Mouse (Mus musculus) layer of hippocampus, postnatal 10 days (tissue): ENCODE data around the gene Gm12355. TPM values are rescaled to one million over a fixed set of nuclear protein-coding genes. Genes with fewer than 3 reads are reported as not detected.
"Not testable (repeated sequence)": the region's sequence is repeated elsewhere in the genome, so short reads cannot be mapped to it uniquely, and the experiment has no call there.

ENCODE experiments used
- DNase-seq, 2 experiments: peaks; one replicate each; pipeline ENCODE4 v3.0.0; 2021; ENCODE audit warnings: low spot score in 2 of 2
- long read RNA-seq: library from polyadenylated mRNA; stranded (forward); transcript quantifications from one replicate; pipeline ENCODE4 v2.0.0, GENCODE M21; 2023
- total RNA-seq, 2 experiments: library from RNA; stranded (reverse); gene quantifications; 2 replicates each; pipeline ENCODE4 v1.2.3; 2021

Gene Gm12355
- total RNA-seq = 10 to 100 TPM; 14.1 to 17.2 TPM
- long read RNA-seq = 0 reads

GRCm38 (mm10) chr11:98625611-98626410 is at the start of gene Gm12355, which contains the start of gene Gsdma3:
Gene Gm12355, minus strand, starts transcription at chr11:98625661.
Gene Gsdma3, plus strand, starts transcription at chr11:98626360.
- DNase-seq = no peak

GRCm38 (mm10) chr11:98673136-98673535 is 47.7 kb upstream of the Gm12355 start:
- peak; percentile 58 to 71 for DNase-seq

- no peak for DNase-seq
Measured at GRCm38 (mm10) chr11:98672482-98672881, 47.0 kb upstream of the Gm12355 start.

GRCm38 (mm10) chr11:98671857-98672256 is 46.4 kb upstream of the Gm12355 start:
- no peak for DNase-seq

GRCm38 (mm10) chr11:98671284-98671815 is 45.9 kb upstream of the Gm12355 start:
- no peak for DNase-seq

- DNase-seq = no peak
Measured at GRCm38 (mm10) chr11:98668984-98669383, 43.5 kb upstream of the Gm12355 start.

GRCm38 (mm10) chr11:98664091-98664490 is 38.6 kb upstream of the Gm12355 start, which contains the start of gene Gsdma:
Gene Gsdma, plus strand, starts transcription at chr11:98664351.
- no peak for DNase-seq

- peak; percentile 29 to 47 for DNase-seq
Measured at GRCm38 (mm10) chr11:98660517-98660916, 35.1 kb upstream of the Gm12355 start.

GRCm38 (mm10) chr11:98655076-98655475 is 29.6 kb upstream of the Gm12355 start:
- peak; percentile 21 for DNase-seq

- DNase-seq = no peak
Measured at GRCm38 (mm10) chr11:98646459-98646858, 21.0 kb upstream of the Gm12355 start, which contains the start of gene Gsdma2. Gene Gsdma2, plus strand, starts transcription at chr11:98646759.

GRCm38 (mm10) chr11:98645946-98646345 is 20.5 kb upstream of the Gm12355 start:
- DNase-seq = no peak

- no peak for DNase-seq
Measured at GRCm38 (mm10) chr11:98644757-98645156, 19.3 kb upstream of the Gm12355 start.

GRCm38 (mm10) chr11:98640091-98640490 is 14.6 kb upstream of the Gm12355 start:
- DNase-seq = no peak

GRCm38 (mm10) chr11:98637501-98637900 is 12.0 kb upstream of the Gm12355 start:
- no peak for DNase-seq

- DNase-seq = peak; percentile 7 to 14
Measured at GRCm38 (mm10) chr11:98635312-98635970, 10.0 kb upstream of the Gm12355 start.

GRCm38 (mm10) chr11:98630646-98631045 is 5.2 kb upstream of the Gm12355 start:
- no peak for DNase-seq

GRCm38 (mm10) chr11:98628706-98629105 is 3.2 kb upstream of the Gm12355 start:
- no peak for DNase-seq

GRCm38 (mm10) chr11:98624381-98624780 is 1.1 kb downstream of the Gm12355 start:
- not testable (repeated sequence) for DNase-seq

GRCm38 (mm10) chr11:98623981-98624380 is 1.5 kb downstream of the Gm12355 start:
- DNase-seq = not testable (repeated sequence)

- DNase-seq = no peak
Measured at GRCm38 (mm10) chr11:98620791-98621190, 4.7 kb downstream of the Gm12355 start.

GRCm38 (mm10) chr11:98606763-98607162 is 18.7 kb downstream of the Gm12355 start:
- no peak for DNase-seq

- not testable (repeated sequence) for DNase-seq
Measured at GRCm38 (mm10) chr11:98604911-98605310, 20.6 kb downstream of the Gm12355 start.
